Mouse (Mus musculus) bone marrow macrophage, adult 2 months (primary cell): Measurements from ENCODE around the gene Krtap4-6. TPM values are rescaled to one million over a fixed set of nuclear protein-coding genes. Genes with fewer than 3 reads are reported as not detected.
"Not testable (repeated sequence)": the region's sequence is repeated elsewhere in the genome, so short reads cannot be mapped to it uniquely, and the experiment has no call there.

ENCODE experiments used
- H3K27ac ChIP-seq: 2 replicates; pipeline ENCODE4 v1.5.1; 2012; ENCODE audit warnings: low read depth, low read length; ENCODE audit not compliant: insufficient read depth
- H3K4me1 ChIP-seq: 2 replicates; pipeline ENCODE4 v1.6.1; 2012; ENCODE audit warnings: low read length; ENCODE audit not compliant: control insufficient read depth, insufficient read depth
- H3K4me3 ChIP-seq: 2 replicates; pipeline ENCODE4 v1.5.1; 2012; ENCODE audit warnings: mild to moderate bottlenecking, low read length, moderate library complexity; ENCODE audit not compliant: insufficient read depth
- CTCF ChIP-seq: IDR thresholded peaks from 2 replicates; pipeline ENCODE4 v1.5.1; 2012; ENCODE audit warnings: low read depth, mild to moderate bottlenecking, low read length, moderate library complexity
- POLR2A ChIP-seq: IDR thresholded peaks from 2 replicates; pipeline ENCODE4 v1.6.1; 2012; ENCODE audit warnings: mild to moderate bottlenecking, low read depth, low read length, borderline replicate concordance
- polyA plus RNA-seq: library from polyadenylated mRNA; stranded (reverse); fragments of >200 nt; gene quantifications from 2 replicates; pipeline ENCODE4 v1.2.4, GENCODE M21; 2012; ENCODE audit not compliant: missing spikeins, insufficient read depth, insufficient read length

The Krtap4-6 gene
- polyA plus RNA-seq: not detected in 2 replicates

DNA sequence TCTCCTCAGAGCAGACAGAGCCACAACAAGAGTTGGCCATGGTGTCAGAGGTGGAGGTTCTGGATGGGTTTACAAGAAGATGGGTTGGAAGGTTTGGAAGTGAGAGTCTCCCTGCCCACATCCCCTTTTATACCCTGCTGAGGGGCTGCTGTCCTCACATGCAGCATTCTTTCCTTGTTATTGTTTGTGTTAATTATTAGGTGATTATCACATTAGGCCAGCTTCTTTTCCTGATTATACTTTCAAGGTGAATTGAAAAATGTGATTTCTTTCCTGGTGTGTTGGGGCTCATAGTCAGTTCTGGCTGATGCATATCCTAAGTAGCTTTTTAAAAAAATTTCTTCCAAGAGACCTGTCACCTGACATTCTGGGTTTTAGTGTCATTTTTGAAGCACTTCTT, at the start of gene Krtap4-6:
Gene Krtap4-6 (minus strand): TSS at position 101 of the 400 bp plus-strand sequence.
- Histone ChIP-seq H3K4me1 (no peaks in the 10 kb centered on the region), H3K4me3 (no peak within 1 kb of the TSS), H3K27ac (no peak within 1 kb of the TSS)
- no peak for TF ChIP-seq CTCF
- no peak for TF ChIP-seq POLR2A

DNA sequence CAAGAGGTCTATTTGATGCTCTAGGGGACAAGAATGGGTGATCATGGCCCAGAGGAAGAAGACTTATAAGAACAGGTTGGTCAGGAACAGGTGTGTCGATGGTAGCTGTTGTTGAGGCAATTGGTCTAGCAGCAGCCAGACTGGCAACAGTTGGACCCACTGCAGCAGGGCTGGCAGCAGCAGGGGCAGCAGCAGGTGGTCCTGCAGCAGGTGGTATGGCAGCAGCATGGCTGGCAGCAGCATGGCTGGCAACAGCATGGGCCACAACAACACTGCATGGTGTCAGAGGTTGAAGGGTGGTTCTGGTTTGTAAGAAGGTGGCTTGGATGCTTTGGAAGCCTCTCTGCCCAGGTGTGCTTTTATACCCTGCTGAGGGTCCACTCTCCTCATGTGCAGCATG, 24.7 kb upstream of the Krtap4-6 start, which contains the start of gene Gm14190:
Gene Gm14190 (minus strand): TSS at position 278 of the 400 bp plus-strand sequence.
- no peak within 1 kb of the TSS for H3K27ac ChIP-seq

DNA sequence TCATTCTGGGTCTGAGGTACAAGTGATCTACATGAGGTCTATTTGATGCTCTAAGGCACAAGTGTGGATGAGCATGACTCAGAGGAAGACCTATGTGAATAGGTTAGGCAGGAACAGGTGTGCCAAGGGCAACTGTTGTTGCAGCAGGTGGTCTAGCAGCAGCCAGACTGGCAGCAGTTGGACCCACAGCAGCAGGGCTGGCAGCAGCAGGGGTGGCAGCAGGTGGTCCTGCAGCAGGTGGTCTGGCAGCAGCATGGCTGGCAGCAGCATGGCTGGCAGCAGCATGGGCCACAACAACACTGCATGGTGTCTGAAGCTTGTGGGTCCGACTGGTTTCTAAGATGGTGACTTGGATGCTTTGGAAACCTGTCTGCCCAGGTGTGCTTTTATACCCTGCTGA, 19.5 kb upstream of the Krtap4-6 start:
- not testable (repeated sequence) for H3K4me1 ChIP-seq, H3K27ac ChIP-seq, H3K4me3 ChIP-seq

More for the DNA sequence above, 24.7 kb upstream of the Krtap4-6 start, which contains the start of gene Gm14190:
- Histone ChIP-seq H3K4me3 (no peak within 1 kb of the TSS), H3K4me1 (no peaks in the 10 kb centered on the region)
- TF ChIP-seq POLR2A (no peak), CTCF (no peak)

DNA sequence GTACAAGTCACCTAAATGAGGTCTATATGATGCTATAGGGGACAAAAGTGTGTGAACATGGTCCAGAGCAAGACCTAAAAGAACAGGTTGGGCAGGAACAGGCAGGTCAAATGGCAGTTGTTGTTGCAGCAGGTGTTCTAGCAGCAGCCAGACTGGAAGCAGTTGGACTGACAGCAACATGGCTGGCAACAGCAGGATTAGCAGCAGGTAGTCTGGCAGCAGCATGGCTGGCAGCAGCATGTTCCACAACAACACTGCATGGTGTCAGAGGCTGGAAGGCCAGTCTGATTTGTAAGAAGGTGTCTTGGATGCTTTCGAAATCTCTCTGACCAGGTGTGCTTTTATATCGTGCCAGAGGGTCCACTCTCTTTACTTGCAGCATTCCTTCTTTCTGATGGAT, 17.7 kb upstream of the Krtap4-6 start:
- TF ChIP-seq CTCF (no peak), POLR2A (no peak)
- Histone ChIP-seq H3K27ac (no peak overlapping the region), H3K4me3 (no peak overlapping the region), H3K4me1 (no peaks in the 10 kb centered on the region)

DNA sequence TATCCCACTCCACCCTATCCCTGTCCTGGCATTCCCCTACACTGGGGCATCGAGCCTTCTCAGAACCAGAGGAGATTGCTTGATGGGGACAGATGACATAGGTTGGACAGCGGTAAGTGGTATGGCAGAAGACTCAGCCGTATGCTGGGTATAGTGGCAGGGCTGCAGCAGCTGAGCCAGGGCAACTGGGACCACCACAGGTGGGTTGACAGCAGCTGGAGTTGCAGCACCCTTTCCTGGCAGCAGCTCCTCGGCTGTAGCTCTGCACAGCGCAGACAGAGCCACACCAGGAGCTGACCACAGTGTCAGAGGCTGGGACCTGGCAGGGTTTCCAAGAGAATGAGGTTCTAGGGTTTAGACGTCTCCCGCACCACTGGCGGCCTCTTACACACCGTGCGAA, 3.0 kb downstream of the Krtap4-6 start:
- H3K27ac ChIP-seq: no peak overlapping the region
- TF ChIP-seq CTCF: no peak
- no peak for TF ChIP-seq POLR2A
- no peak overlapping the region for H3K4me3 ChIP-seq
- no peaks in the 10 kb centered on the region for H3K4me1 ChIP-seq

DNA sequence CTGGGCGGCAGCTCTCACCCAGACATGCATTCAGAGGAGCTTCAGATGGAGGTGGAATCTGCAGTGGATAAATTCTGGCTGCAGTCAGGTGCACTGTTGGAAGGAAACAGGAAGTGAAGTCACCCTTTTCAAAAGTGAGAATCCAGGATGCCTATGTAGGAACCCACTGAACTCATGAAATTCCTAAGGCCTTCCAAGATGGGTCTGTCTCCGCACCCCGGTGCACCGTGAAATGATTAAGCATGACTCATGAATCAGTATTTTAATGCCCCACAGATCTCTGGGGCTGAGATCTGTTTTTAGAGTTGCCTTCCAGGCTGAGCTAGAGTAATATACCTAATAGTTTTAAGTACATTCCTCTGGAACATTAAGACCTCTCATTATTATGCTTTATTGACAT, 6.5 kb downstream of the Krtap4-6 start:
- Histone ChIP-seq H3K27ac (no peak overlapping the region), H3K4me3 (no peak overlapping the region), H3K4me1 (no peaks in the 10 kb centered on the region)
- no peak for TF ChIP-seq POLR2A
- no peak for TF ChIP-seq CTCF

DNA sequence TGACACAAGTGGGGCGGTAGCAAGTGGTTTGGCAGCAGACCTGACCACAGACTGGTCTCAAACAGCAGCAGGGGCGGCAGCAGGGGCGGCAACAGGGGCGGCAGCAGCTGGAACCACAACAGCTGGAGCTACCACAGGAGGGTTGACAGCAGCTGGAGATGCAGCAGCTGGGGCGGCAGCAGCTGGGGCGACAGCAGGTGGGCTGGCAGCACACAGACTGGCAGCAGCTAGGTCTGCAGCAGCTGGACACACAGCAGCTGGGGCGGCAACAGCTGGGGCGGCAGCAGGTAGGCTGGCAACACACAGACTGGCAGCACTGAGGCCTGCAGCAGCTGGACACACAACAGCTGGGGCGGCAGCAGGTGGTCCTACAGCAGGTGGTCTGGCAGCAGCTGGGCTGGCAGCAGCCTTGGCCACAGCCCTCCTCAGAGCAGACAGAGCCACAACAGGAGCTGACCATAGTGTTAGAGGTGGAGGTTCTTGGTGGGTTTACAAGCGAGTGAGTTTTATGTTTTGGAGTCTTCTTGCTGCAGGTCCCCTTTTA, 7.2 kb downstream of the Krtap4-6 start, which contains the start of gene Gm11563:
Gene Gm11563 (minus strand): TSS at position 494 of the 544 bp plus-strand sequence.
- H3K4me3 ChIP-seq, H3K4me1 ChIP-seq, H3K27ac ChIP-seq: not testable (repeated sequence)

DNA sequence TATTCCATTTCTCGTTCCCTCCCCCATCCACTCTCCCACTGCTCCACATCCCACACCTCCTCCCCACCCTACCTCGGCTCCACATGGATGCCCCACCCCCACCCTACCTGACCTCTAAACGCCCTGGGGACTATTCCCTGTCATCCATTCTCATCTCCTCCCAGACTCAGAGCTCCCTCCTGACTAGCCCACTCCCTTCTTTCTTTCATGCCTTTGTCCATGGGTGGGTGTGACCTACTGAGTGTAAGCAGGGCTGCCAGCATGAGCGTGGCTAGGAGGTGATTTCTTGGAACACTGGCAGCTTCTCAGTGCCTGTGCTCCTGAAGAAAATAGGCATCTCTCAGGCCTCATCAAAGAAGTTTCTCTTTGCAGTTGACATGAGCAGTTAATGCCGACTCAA, 8.7 kb downstream of the Krtap4-6 start:
- H3K4me3 ChIP-seq: no peak overlapping the region
- TF ChIP-seq CTCF (no peak), POLR2A (no peak)
- no peak overlapping the region for H3K27ac ChIP-seq
- no peaks in the 10 kb centered on the region for H3K4me1 ChIP-seq

DNA sequence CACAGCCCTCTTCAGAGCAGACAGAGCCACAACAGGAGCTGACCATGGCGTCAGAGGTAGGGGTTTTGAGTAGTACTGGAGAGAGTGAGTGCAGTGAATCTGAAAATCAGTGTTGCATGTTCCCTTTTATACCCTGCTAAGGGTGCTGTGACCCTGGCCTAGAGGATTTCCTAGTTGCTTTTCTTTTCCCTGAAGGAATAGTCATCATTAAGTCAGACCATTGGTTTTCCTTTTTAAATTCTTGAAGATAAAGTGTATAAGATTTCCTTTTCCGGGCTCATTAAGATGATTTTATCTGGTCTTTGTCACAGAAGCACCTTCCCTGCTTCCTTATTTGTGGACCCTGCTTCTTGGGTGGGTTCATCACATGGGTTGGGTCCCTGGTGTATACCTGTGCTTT, 15.6 kb downstream of the Krtap4-6 start, which contains the start of gene Gm11555:
Gene Gm11555 (minus strand): TSS at position 101 of the 400 bp plus-strand sequence.
- no peak for TF ChIP-seq CTCF
- TF ChIP-seq POLR2A: no peak
- no peak within 1 kb of the TSS for H3K4me3 ChIP-seq
- H3K4me1 ChIP-seq: no peaks in the 10 kb centered on the region
- H3K27ac ChIP-seq: no peak within 1 kb of the TSS

DNA sequence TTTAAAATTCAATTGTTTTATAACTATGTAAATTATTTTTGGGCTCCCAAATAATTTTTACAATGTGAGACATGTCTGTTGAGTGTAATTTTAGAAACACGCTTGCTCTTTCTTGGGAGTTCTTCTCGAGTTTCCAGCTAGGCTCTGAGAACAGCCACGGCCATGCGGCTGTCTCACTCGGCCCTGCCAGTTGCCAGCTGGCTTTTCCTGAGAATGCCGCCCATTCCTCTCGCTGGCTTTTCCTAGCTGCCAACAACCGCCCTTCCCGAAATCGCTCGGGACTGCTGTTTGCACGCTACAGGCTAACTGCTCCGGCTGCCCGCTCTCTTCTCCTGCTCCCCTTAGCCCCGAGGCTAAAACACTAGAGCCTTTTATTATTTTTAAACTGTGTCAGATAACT, 19.3 kb downstream of the Krtap4-6 start:
- TF ChIP-seq CTCF (no peak), POLR2A (no peak)
- Histone ChIP-seq H3K4me1 (no peaks in the 10 kb centered on the region), H3K27ac (no peak overlapping the region)

DNA sequence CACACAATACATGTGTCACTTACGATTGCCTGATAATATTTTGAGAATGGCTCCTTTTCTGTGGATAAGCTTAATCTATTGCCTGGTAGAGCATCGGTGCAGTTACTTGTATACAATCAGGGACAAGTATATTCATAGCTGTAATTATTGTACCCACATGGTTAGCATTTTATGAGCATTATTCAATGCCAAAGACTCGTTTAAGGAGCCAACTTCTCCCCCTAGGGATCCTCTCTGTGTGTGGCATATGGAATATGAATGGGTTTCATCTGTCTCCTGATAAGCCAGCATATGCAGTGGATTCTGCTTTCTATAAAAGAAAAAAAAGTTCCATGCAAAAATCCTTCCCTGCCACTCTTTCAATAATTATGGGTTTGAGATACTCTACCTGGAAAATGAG, 21.4 kb downstream of the Krtap4-6 start:
- Histone ChIP-seq H3K27ac (no peak overlapping the region), H3K4me1 (no peaks in the 10 kb centered on the region), H3K4me3 (no peak overlapping the region)
- TF ChIP-seq CTCF: no peak
- TF ChIP-seq POLR2A: no peak

More for the DNA sequence above, 19.3 kb downstream of the Krtap4-6 start:
- H3K4me3 ChIP-seq: no peak overlapping the region

DNA sequence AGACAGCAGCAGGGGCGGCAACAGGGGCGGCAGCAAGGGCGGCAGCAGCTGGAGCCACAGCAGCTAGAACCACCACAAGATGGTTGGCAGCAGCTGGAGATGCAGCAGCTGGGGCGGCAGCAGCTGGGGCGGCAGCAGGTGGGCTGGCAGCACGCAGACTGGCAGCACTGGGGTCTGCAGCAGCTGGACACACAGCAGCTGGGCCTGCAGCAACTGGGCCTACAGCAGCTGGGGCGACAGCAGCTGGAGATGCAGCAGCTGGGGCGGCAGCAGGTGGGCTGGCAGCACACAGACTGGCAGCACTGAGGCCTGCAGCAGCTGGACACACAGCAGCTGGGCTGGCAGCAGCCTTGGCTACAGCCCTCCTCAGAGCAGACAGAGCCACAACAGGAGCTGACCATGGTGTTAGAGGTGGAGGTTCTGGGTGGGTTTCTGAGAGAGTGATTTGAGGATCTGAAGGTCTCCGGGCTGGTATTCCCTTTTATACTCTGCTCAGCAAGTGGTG, 22.1 kb downstream of the Krtap4-6 start, which contains the start of gene Krtap4-7:
Gene Krtap4-7 (minus strand): TSS at position 455 of the 505 bp plus-strand sequence.
- not testable (repeated sequence) for H3K4me1 ChIP-seq, H3K4me3 ChIP-seq, H3K27ac ChIP-seq
